Mouse (Mus musculus): ENCODE results near the gene Uqcrq. TPM values are rescaled to one million over a fixed set of nuclear protein-coding genes. Genes with fewer than 3 reads are reported as not detected.

Gene Uqcrq
- polyA plus RNA-seq, 1 experiment from 2014 or later: 617 TPM

- H3K4me1 ChIP-seq (ENCODE audit: control insufficient read depth, insufficient read depth, low read length): no peaks in the 10 kb centered on the region
- H3K4me2 ChIP-seq (ENCODE audit: low read depth, low read length): no peak overlapping the region
- peaks cover 23% of the 10 kb centered on the region for H3K36me3 ChIP-seq (ENCODE audit: control insufficient read depth, insufficient read depth, low read length)
- no peak overlapping the region for H3K4me3 ChIP-seq (replicated peaks; ENCODE audit: low read length)
- no peak overlapping the region for H3K9ac ChIP-seq (ENCODE audit: low read length)
- no peaks in the 10 kb centered on the region for H3K9me3 ChIP-seq (replicated peaks; ENCODE audit: control insufficient read depth, low read length)
- ATAC-seq (ENCODE audit: insufficient read depth, low FRiP score): no peak
- WGBS: 81% methylated on average over 1 of the region's 1 CpGs
- H3K27ac ChIP-seq (ENCODE audit: low read length): no peak overlapping the region
- no peaks in the 10 kb centered on the region for H3K27me3 ChIP-seq (ENCODE audit: control insufficient read depth, insufficient read depth, low read length)
Measured at GRCm38 (mm10) chr11:53393856-53394255, 36.8 kb downstream of the Uqcrq start.

- H3K9ac ChIP-seq (ENCODE audit: low read length): no peak overlapping the region
- H3K4me3 ChIP-seq (replicated peaks; ENCODE audit: low read length): no peak overlapping the region
- H3K9me3 ChIP-seq (replicated peaks; ENCODE audit: control insufficient read depth, low read length): no peaks in the 10 kb centered on the region
- no peak for ATAC-seq (ENCODE audit: insufficient read depth, low FRiP score)
- H3K4me2 ChIP-seq (ENCODE audit: low read depth, low read length): no peak overlapping the region
- no peaks in the 10 kb centered on the region for H3K27me3 ChIP-seq (ENCODE audit: control insufficient read depth, insufficient read depth, low read length)
- H3K4me1 ChIP-seq (ENCODE audit: control insufficient read depth, insufficient read depth, low read length): no peaks in the 10 kb centered on the region
- WGBS: 88% methylated on average over 2 of the region's 2 CpGs
- no peak overlapping the region for H3K27ac ChIP-seq (ENCODE audit: low read length)
- peaks cover 7% of the 10 kb centered on the region for H3K36me3 ChIP-seq (ENCODE audit: control insufficient read depth, insufficient read depth, low read length)
Measured at GRCm38 (mm10) chr11:53383758-53384428, 46.7 kb downstream of the Uqcrq start.

- H3K27me3 ChIP-seq (ENCODE audit: control insufficient read depth, insufficient read depth, low read length): no peaks in the 10 kb centered on the region
- H3K4me2 ChIP-seq (ENCODE audit: low read depth, low read length): no peak overlapping the region
- ATAC-seq (ENCODE audit: insufficient read depth, low FRiP score): no peak
- H3K4me3 ChIP-seq (replicated peaks; ENCODE audit: low read length): no peak overlapping the region
- whole genome bisulfite sequencing: 76% methylated on average over 1 of the region's 1 CpGs
- H3K4me1 ChIP-seq (ENCODE audit: control insufficient read depth, insufficient read depth, low read length): no peaks in the 10 kb centered on the region
- H3K9ac ChIP-seq (ENCODE audit: low read length): no peak overlapping the region
- H3K27ac ChIP-seq (ENCODE audit: low read length): no peak overlapping the region
- peaks cover 4% of the 10 kb centered on the region for H3K36me3 ChIP-seq (ENCODE audit: control insufficient read depth, insufficient read depth, low read length)
- H3K9me3 ChIP-seq (replicated peaks; ENCODE audit: control insufficient read depth, low read length): no peaks in the 10 kb centered on the region
Measured at GRCm38 (mm10) chr11:53378918-53379317, 51.7 kb downstream of the Uqcrq start.

Small RNAs within 50 kb of the gene (microRNA-seq; reads per million reads assigned to microRNA genes)
- not detected for gene Mir6920

Other genes starting within 250 kb of the Uqcrq start
- 67.9 and 69.2 TPM in 2 replicates for gene Hspa4, start 130.4 kb downstream of the Uqcrq start, polyA plus RNA-seq (2015; fragmentation: Nextera tagmentation; extraction: Ambion mirVana)
- 18.7 and 19.5 TPM in 2 replicates for gene Zcchc10, start 106.2 kb downstream of the Uqcrq start, polyA plus RNA-seq (2015; fragmentation: Nextera tagmentation; extraction: Ambion mirVana)
- 20.5 and 21.1 TPM in 2 replicates for gene Aff4, start 80.0 kb downstream of the Uqcrq start, polyA plus RNA-seq (2015; fragmentation: Nextera tagmentation; extraction: Ambion mirVana)
- 5.4 and 8.4 TPM in 2 replicates for gene Leap2, start 7.7 kb downstream of the Uqcrq start, polyA plus RNA-seq (2015; fragmentation: Nextera tagmentation; extraction: Ambion mirVana)
- gene Gdf9, start 192 bp upstream of the Uqcrq start, polyA plus RNA-seq (2015; fragmentation: Nextera tagmentation; extraction: Ambion mirVana): 1.5 and 2.0 TPM in 2 replicates
- 0.10 TPM in 2 replicates for gene Gm10447, start 26.3 kb upstream of the Uqcrq start, polyA plus RNA-seq (2015; fragmentation: Nextera tagmentation; extraction: Ambion mirVana)
- gene Shroom1, start 26.4 kb upstream of the Uqcrq start, polyA plus RNA-seq (2015; fragmentation: Nextera tagmentation; extraction: Ambion mirVana): 1.8 TPM in 2 replicates
- not detected in 2 replicates for gene Gm9837, start 39.6 kb upstream of the Uqcrq start, polyA plus RNA-seq (2015; fragmentation: Nextera tagmentation; extraction: Ambion mirVana)
- gene Gm9945, start 49.3 kb upstream of the Uqcrq start, polyA plus RNA-seq (2015; fragmentation: Nextera tagmentation; extraction: Ambion mirVana): not detected in 2 replicates
- 0.46 and 0.58 TPM in 2 replicates for gene Sowaha, start 49.4 kb upstream of the Uqcrq start, polyA plus RNA-seq (2015; fragmentation: Nextera tagmentation; extraction: Ambion mirVana)
- gene Sept8, start 88.4 kb upstream of the Uqcrq start, polyA plus RNA-seq (2015; fragmentation: Nextera tagmentation; extraction: Ambion mirVana): 33.8 and 34.4 TPM in 2 replicates
- 53.5 and 57.0 TPM in 2 replicates for gene Kif3a, start 136.5 kb upstream of the Uqcrq start, polyA plus RNA-seq (2015; fragmentation: Nextera tagmentation; extraction: Ambion mirVana)
- 0.95 and 1.1 TPM in 2 replicates for gene Il4, start 187.8 kb upstream of the Uqcrq start, polyA plus RNA-seq (2015; fragmentation: Nextera tagmentation; extraction: Ambion mirVana)
- not detected in 2 replicates for gene Il13, start 203.9 kb upstream of the Uqcrq start, polyA plus RNA-seq (2015; fragmentation: Nextera tagmentation; extraction: Ambion mirVana)